Mouse (Mus musculus) hindbrain, embryonic 14.5 days (tissue): ENCODE measurements at regions not wholly inside any gene's neighbourhood (a gene's known extent, or its start where the extent isn't known, plus 50 kb on each side); places are given as distances from the start of the nearest gene placed in this dataset.

Source experiments
- ATAC-seq: fragments of 200-750 bp; cut with Nextera tagmentation; 2 replicates; pipeline ENCODE4 v1.8.0; 2017; ENCODE audit warnings: moderate number of reproducible peaks, mild to moderate bottlenecking, moderate TSS enrichment, moderate library complexity; ENCODE audit not compliant: low FRiP score
- DNase-seq: peaks from one replicate; pipeline ENCODE4 v3.0.0-alpha.2; 2015; ENCODE audit warnings: low spot score
- H3K27ac ChIP-seq: fragments of 300-500 bp; sonication (generic); 2 replicates; pipeline ENCODE4 v1.5.1; 2014; ENCODE audit warnings: mild to moderate bottlenecking, moderate library complexity
- H3K27me3 ChIP-seq: fragments of 300-500 bp; sonication (generic); 2 replicates; pipeline ENCODE4 v1.6.1; 2014; ENCODE audit warnings: mild to moderate bottlenecking, low read length, mixed read lengths; ENCODE audit not compliant: control insufficient read depth, insufficient read depth
- H3K36me3 ChIP-seq: fragments of 300-500 bp; sonication (generic); replicated peaks from 2 replicates; pipeline ENCODE4 v1.6.1; 2014; ENCODE audit not compliant: control insufficient read depth, insufficient read depth
- H3K4me1 ChIP-seq: fragments of 300-500 bp; sonication (generic); replicated peaks from 2 replicates; pipeline ENCODE4 v1.6.1; 2014; ENCODE audit warnings: antibody characterized with exemption, low read length, mixed read lengths; ENCODE audit not compliant: control insufficient read depth, insufficient read depth
- H3K4me2 ChIP-seq: fragments of 300-500 bp; sonication (generic); replicated peaks from 2 replicates; pipeline ENCODE4 v1.6.1; 2014; ENCODE audit warnings: mild to moderate bottlenecking, moderate library complexity
- H3K4me3 ChIP-seq: fragments of 300-500 bp; sonication (generic); replicated peaks from 2 replicates; pipeline ENCODE4 v1.5.1; 2014; ENCODE audit warnings: mild to moderate bottlenecking, low read length
- H3K9ac ChIP-seq: fragments of 300-500 bp; sonication (generic); 2 replicates; pipeline ENCODE4 v1.6.1; 2014
- H3K9me3 ChIP-seq: fragments of 300-500 bp; sonication (generic); 2 replicates; pipeline ENCODE4 v1.6.1; 2016; ENCODE audit warnings: low read length; ENCODE audit not compliant: control insufficient read depth
- WGBS: fragments of 180-500 bp; shearing (Covaris S2); extraction: QIAGEN DNeasy Blood & Tissue Kit; methylation state at CpG from one replicate; pipeline ENCODE4 v1.1.7; 2014; 5-methylcytosine and 5-hydroxymethylcytosine counted together

GRCm38 (mm10) chr14:88264771-88265170 is 206.4 kb downstream of the Pcdh20 start:
- H3K9me3 ChIP-seq, result no peaks in the 10 kb centered on the region
- H3K36me3 ChIP-seq, result no peaks in the 10 kb centered on the region
- H3K4me2 ChIP-seq, result no peak overlapping the region
- H3K4me1 ChIP-seq, result no peaks in the 10 kb centered on the region
- H3K4me3 ChIP-seq, result no peak overlapping the region
- no peak for ATAC-seq
- no peaks in the 10 kb centered on the region for H3K27me3 ChIP-seq
- no peak overlapping the region for H3K9ac ChIP-seq
- no peak overlapping the region for H3K27ac ChIP-seq
- DNase-seq, result no peak

- DNase-seq (no peak), ATAC-seq (no peak)
- Histone ChIP-seq H3K27me3 (no peaks in the 10 kb centered on the region), H3K36me3 (no peaks in the 10 kb centered on the region), H3K4me1 (no peaks in the 10 kb centered on the region), H3K9me3 (no peaks in the 10 kb centered on the region), H3K27ac (no peak overlapping the region), H3K4me2 (no peak overlapping the region), H3K9ac (no peak overlapping the region), H3K4me3 (no peak overlapping the region)
Measured at GRCm38 (mm10) chr14:88259034-88259433, 212.2 kb downstream of the Pcdh20 start.

GRCm38 (mm10) chr14:88255131-88255530 is 216.1 kb downstream of the Pcdh20 start:
- H3K36me3 ChIP-seq, result no peaks in the 10 kb centered on the region

More at GRCm38 (mm10) chr14:88255131-88255530, 216.1 kb downstream of the Pcdh20 start:
- no peak overlapping the region for H3K4me3 ChIP-seq
- WGBS, result 56% methylated on average over 3 of the region's 3 CpGs
- no peak overlapping the region for H3K27ac ChIP-seq
- no peaks in the 10 kb centered on the region for H3K9me3 ChIP-seq
- no peak for DNase-seq
- H3K4me1 ChIP-seq, result no peaks in the 10 kb centered on the region
- no peak overlapping the region for H3K9ac ChIP-seq
- no peak overlapping the region for H3K4me2 ChIP-seq
- H3K27me3 ChIP-seq, result no peaks in the 10 kb centered on the region
- no peak for ATAC-seq
